Mouse (Mus musculus): Measurements from ENCODE around the gene Barhl2.

The Barhl2 gene

DNA sequence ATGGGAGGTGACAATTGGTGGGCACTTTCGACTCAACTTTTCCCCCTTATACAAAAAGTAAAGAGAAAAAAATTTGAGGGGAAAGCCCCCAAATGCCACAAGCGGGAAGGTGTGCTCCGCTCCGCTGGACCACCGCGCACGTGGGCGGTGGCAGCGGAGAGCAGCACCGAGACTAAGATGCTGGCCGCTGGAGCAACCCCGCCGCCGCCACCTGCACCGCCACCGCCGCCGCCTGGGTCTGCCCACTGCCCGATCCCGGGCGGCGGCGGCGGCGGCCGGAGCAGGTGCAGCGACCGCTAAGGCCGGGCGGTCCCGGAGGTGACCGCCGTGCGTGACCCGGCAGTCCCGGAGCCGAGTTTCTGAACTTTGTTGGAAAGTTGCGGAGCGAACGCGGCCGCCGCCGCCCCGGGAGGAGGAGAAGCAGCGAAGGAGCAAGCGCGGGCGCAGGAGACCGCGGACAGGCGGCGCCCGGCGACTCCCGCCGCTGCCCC lies at the start of gene Barhl2:
Barhl2 (minus strand) TSS at position 181 of the 491 bp plus-strand sequence.
- DNase-seq (ENCODE audit: low spot score) = no peak

DNA sequence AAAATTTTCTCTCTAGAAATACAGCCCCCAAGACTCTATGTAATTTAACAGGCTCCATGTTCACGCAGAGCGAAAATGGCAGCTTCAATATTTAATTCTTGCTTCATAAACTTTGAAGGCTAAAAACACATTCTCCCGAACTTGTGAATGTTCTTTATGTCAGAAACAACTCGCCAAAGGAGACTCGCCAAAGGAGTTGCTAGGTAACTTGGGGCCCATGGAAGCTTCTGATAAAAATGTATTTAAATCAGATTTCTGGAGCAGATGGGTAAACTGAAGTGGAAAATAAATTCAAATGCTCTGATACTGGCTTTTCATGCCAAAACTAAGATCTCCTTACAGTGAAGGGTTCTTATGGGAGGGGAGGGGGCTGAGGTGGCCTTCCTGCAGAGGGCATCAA lies 48.1 kb upstream of the Barhl2 start:
- no peak for DNase-seq (ENCODE audit: low spot score)

DNA sequence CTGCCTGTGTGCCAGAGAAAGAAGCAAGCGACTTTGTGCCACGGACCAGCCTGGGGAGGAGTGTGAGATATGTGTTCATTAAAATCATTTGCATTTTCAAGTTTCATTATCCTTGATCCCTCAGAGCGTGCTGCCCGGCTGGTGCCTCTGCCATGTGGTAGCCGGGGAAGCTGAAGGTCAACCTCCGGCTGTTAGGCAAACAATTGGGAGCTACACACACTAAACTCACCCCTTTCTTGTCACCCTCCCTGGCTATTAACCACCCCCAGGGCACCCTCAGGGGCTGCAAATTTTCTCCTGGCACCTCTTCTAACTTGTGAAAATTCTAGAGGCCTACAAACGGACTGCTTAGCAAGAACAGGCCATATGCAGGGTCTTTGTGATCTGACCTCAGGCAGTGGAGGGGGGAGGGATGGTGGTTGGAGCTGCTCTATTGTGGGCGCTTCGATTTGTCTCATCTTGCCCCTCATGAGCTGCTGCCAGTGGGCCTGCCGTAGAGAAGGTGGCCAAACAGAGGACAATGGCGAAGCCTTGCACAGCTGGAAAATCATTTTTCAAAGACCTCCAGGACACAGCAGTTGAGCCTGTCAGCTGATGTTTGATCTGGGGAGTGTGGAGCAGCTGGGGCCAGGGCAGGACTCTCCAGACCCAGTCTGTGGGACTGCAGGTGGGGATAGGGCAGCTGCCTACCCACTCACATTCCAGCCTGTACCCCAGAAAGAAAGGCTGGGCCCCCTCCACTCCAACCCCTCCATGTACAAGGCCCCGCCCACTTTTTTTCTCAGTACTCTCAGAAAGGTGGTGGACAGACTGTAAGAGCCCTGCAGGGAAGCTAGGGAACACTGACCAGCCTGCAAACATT lies 44.9 kb upstream of the Barhl2 start:
- DNase-seq (ENCODE audit: low spot score) = no peak

DNA sequence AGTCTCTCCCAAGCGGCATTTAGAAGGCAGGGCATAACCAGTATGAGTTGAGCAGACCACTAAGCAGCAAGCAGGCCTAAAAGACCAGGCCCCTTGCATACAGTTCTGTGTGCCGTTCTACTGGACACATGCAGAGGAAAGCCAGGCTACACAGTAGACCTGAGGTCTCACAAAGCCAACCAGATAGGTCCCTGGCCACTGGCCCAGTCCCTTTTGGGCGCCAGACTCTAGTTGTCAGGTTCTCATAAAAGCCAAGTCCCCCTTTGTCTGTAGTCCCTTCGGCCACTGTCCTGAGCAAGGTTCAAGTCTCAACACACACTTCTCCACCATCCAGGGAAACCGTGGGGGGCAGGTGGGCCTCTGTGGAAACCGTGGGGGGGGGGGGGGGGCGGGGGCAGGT lies 44.3 kb upstream of the Barhl2 start:
- DNase-seq (ENCODE audit: low spot score) = no peak

DNA sequence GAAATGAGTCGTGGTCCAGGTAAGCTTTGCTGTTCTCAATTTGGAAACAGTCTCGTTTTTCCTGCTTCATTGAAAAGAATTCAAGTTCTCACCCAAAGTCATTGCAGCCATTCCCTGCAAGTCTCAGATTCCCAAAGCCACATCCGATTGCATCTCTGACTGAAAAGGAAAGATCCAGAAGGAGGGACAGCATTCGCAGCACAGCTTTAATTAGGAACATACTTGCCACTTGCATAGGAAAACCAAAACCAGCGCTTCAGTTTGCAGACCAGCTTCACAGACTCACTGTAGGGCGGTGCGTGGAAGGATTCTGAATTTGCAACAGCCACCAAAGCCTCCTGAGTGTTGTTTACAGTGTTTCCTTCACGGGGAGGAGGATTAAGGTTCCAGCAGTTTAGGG lies 33.8 kb upstream of the Barhl2 start:
- no peak for DNase-seq (ENCODE audit: low spot score)

DNA sequence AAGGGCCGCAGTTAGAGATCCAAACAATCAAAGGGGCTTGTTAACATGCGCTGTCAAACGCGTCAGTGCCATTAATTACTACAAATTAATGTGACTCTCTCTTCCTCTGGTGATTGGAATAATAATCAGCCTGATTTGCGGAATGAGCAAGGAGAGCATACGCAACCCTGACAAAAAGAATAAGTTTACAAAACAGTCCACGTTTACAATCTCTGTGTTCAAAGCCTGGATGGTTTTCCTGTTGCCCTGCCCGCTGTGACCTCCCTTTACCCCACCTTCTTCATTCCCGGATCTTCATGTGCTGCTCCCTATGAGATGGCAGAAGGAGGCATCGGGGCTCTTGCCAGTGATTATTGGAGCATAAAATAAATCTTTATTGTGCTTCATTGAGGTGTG lies 14.1 kb upstream of the Barhl2 start:
- DNase-seq (ENCODE audit: low spot score) = no peak

DNA sequence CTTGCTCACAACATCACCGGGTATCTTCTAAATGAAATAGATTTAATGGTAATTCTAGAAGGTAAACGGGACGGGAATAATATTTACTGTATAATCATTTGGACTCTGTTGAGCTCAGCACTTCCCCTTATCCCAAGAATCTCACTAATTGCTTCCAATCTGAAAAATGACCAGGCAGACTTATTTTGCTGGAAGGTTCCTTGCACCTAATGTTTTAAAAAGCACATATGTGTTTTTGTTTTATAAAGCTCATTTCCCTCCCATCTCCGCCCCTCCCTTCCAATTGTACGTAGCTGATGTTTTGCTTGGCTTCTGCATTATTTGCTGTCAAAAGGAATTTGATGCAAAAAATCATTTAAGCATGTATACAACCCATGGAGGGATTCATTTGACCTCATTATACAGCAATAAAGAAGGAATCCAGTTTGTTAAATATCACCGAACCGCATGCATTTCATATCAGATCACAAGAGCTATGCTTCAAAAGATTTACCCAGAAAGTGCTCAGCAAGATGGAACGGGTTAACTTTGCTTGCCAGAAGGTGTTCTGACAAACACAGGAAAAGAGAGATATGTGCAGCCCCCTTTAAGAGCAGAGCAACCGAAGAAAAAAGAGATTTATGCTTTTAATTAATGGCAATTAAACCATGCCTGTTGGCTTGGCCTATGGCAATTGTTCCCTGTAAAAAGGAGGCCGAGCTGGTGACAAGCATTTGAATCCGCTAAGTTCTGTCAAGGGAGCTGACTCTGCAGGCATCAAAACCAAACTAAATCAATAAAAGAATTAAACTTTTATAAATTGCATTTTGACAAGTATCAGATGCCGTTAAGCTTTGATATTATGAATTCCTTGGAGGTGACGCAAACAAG lies 13.5 kb upstream of the Barhl2 start:
- DNase-seq (ENCODE audit: low spot score) = no peak

DNA sequence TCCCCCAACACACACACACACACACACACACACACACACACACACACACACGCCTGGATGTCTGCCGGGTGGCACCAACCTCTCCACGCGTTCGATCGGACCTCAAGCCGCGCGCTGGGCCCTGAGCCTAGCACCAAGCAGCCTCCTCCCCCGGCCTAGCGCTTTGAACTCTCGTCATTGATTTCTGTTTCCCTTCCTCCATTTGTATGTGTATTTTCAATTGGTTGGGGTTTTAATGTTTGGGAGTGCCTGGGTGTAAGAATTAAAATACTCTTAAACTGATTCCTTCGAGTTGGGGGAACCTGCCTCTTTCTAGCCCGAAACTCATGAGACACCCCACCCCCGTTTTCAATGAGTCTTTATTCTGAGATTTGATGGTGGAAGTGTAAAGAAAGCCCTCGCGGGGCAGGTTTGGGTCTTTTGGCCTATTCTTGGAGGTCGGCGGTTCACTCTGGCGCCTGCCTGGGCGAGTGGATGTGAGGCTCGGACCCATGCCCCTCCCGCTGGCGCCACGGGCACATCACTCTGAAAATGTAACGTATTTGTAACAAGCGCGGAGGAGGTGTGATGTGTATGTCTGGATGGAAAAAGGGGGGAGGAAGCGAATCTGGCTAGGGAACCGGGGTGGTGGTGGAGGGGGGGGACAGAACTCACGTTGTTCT lies 7.3 kb upstream of the Barhl2 start:
- no peak for DNase-seq (ENCODE audit: low spot score)

DNA sequence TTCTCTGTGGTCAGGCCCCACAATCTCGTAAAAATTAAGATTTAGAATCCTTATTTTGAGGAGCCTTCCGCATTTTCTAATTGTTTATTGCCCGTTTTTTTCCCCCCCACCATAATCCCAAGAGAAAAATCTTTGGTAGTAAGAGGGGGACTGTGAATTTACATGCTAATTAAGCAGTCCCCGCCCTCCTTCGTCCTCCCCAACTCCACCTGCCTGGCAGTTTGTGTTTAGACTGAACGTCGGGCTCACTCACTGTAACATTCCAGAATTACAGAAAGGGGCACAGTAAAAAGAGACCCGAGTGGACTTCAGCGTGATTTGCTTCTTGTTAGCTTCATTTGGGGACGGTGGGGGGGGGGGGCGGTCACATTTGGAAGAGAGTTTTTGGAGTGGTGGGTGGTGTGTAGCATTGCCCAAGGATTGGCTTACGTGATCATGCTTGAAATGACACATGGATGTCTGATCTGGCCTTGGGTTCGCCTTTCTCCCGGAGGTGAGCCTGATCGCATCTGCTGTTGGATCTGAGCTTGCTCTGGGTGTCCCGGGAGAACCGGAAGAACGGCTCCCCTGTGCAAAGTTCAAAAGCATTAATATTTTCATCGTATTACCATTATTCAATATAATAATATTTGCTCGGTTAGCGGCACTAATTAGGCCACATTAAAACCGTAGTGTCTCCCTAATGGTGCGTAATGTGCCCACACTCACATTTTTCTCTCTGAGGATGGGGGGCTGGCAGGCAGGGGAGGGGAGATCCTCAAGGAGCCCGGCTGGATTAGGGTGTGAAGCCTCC lies 6.6 kb upstream of the Barhl2 start:
- DNase-seq (ENCODE audit: low spot score) = no peak

DNA sequence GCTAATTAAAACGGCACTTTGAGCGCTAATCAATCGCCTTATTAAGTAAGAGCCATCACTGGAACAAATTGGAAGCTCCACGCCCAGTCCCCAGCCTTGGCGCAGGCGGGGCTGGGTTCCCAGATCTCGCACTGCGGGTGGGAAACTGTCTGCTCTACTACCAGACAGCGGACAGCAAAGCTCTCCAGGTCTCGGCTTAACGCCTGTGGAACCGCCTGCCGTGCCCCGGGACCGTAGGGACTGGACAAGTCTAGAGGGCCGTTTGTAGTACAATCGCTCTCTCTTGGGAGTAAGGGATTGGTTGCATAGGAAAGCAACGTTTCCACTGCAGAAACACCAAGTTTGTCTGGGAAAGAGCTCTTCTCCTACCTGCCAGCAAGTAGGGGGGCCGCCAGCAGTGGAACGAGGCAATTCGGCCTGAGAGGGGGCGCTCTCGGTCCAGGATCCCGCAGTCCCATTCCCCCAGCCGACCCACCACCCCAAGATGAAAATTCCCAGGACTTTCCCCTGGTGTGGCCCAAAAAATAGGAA lies 5.8 kb upstream of the Barhl2 start:
- DNase-seq (ENCODE audit: low spot score) = no peak

DNA sequence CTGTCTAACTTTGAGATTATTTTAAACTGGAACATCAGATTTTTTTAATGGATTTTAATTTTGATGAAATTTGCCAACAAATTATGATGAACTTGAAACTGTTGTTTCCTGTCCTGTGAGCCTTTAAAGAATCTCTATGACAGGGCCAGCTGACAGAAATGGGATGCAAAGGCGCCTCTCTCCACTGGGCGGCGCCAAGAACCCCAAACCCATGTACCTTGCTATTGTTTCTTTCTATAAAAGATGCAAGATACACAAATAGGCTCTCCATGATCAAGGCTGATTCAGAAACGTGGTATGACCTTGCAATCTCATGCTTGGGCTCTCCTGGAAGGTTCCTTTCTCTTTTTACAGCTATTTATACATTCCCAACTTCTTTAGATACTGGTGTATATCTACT lies 3.9 kb upstream of the Barhl2 start:
- peak; percentile 10 for DNase-seq (ENCODE audit: low spot score)

DNA sequence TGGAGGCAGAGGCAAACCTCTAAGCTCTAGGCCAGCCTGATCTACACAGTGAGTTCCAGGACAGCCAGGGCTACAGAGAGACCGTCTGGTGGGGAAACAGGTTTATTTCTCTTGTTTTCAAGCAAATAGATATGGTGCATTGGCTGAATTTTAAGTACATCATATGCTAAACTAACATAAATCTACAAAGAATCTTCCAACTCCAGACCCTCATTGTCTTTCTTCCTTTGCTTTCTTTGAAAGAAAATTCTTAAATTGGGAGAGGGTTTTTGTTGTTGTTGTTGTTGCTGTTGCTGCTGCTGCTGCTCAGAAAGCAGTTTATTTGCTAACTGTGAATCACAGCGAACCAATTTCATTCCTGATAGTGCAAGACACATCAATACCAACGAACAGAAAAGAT lies 3.5 kb upstream of the Barhl2 start:
- DNase-seq (ENCODE audit: low spot score) = no peak

DNA sequence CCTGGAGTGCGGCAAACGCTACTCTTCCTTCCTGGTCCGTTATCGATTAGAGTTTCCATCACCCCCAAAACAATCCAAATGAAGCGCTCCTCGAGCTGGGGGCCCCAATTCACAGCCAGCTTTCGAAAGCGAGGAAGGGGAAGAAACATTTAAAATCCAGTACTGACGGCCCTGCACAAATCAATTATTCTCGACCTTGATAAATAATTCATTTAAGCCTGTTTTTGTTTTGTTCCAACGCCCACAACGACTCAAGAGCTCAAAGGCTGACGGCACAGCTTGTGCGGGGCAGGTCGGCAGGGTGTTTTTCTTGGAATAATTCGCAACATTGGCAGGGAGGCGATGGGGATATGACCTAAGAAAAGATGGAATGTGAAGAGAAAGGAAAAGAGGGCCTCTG lies 2.6 kb upstream of the Barhl2 start:
- no peak for DNase-seq (ENCODE audit: low spot score)

DNA sequence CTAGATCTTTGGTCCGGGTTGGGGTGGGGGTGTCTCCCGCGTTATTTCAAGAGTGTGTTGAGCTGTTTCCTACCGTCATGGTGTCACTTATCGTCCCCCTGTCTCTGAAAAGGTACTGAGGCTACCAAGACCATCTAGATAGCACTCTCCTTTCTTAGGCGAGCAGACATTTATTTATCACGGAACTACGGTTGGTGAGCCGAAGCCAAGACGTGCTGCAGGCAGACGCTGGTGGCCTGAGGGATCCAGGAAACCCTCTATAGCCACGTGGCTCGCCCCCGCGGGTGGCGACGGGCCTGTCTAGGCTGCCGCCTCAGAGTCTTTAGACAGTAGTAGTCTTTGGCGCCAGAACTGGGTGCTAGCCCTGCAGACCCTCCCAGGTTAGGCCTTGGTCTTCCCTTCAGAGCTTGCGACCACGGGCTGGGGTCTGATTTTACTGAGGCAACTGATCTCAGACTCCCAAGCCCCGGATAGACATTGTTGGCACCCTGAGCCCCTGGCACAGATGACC lies 2.1 kb upstream of the Barhl2 start:
- no peak for DNase-seq (ENCODE audit: low spot score)

DNA sequence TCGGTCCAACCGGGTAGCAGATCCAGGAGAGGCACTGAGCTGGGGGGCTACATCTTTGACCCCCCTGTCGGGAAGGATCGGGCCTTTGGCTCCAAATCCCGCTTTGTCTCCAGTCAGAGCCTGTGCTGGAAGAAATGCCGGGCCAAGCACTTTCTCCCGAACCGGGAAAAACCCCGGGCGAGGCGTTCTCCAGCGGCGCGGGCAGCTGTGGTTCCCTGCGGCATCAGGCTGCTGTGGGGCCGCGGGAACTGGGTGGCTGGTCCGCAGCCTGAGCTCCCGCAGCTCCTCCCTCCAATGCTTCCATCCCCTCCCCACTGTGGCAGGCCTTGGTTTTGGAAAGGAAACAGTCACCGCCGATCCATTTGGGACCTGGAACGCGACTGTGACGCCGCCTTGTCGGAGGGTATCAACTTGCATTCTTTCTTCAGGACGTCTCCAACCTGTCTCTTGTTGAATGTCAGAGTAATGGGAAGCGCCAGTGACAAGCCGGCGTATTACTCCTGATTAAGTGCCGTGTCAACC lies 1.2 kb upstream of the Barhl2 start:
- no peak for DNase-seq (ENCODE audit: low spot score)

DNA sequence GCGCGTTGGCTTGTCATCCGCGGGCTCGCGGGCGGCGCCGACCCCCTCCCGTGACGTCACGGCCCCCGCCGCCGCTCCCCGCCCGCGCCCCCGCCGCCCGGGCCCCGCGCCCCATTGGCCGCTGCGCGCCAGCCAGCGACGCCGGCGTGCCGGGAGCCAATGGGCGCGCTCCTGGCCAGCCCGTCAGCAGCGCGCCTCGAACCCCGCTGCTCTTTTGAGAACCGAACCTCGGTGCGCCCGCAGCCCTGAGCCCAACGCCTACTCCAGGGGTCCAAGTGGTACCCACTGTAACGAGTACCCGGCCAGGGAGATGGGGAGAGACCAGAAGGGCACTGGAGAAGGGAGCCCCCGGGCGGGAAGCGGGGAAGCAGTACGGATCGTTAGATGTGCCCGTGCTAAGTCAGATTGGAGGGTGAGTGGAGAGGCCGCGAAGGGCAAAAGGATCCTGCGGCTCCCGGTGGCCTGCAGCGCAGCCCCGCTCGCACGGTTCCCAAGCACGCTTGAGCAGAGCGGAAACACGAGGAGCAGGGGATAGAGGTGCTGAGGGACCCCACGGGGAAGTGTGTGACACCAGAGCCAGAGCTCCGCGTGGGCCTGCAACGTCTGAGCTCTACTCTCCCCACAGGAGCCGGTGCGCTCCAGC lies 632 bp upstream of the Barhl2 start:
- DNase-seq (ENCODE audit: low spot score) = no peak

DNA sequence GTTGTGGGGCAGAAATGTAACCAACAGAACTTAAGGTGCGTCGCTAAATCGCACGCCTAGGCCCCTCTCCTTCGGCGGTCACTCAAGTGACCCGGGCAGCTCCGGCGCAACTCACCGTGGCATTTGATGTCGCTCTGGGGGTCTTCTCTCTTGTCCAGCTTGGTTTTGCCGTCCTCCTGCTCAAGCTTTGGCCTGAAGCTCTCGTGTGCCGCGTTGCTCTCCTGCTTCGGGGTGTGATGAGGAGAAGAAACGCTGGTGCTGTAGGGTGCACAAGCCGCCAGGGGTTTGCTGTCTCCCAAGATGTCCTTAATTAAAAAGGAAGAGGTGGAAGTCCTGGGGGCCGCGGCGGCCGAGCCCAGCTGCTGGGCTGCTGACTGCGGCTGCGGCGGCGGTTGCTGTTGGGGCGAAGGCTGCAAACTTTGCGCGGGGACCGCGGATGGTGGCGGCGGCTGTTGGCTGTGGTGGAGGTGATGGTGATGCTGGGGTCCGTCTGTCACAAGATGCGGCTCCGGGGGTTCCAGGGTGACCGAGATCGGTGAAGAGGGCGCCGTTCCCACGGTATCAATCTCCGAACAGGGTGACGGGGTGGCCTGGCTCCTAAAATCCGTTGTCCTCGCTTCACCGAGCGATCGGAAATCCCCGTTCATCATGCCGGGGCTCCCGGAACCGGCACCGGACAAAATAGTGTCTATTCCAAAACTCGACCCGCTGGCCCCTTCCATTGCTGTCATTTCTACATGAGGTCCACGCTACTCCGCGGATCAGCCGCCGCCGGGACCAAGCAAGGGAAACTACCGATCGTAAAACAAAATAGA lies 648 bp downstream of the Barhl2 start:
- DNase-seq (ENCODE audit: low spot score) = no peak

DNA sequence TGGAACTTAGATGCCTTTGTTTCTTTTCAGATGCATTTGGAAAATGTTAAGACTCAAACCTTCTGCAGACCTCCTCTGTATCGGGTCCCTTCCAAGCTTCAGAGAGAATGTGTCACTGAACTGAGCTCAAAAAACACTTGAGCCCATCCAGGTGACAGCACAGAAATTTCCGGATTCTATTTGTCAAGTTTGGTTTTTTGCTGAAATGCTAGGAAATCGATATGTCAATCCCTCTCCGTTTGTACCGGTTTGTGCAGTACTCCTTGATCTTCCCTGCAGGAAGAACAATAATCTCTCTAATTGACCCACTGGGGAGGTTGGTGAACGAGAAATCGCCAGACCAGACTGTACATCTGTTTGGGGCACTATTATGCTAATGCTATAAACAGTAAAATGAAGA lies 2.0 kb downstream of the Barhl2 start:
- no peak for DNase-seq (ENCODE audit: low spot score)

DNA sequence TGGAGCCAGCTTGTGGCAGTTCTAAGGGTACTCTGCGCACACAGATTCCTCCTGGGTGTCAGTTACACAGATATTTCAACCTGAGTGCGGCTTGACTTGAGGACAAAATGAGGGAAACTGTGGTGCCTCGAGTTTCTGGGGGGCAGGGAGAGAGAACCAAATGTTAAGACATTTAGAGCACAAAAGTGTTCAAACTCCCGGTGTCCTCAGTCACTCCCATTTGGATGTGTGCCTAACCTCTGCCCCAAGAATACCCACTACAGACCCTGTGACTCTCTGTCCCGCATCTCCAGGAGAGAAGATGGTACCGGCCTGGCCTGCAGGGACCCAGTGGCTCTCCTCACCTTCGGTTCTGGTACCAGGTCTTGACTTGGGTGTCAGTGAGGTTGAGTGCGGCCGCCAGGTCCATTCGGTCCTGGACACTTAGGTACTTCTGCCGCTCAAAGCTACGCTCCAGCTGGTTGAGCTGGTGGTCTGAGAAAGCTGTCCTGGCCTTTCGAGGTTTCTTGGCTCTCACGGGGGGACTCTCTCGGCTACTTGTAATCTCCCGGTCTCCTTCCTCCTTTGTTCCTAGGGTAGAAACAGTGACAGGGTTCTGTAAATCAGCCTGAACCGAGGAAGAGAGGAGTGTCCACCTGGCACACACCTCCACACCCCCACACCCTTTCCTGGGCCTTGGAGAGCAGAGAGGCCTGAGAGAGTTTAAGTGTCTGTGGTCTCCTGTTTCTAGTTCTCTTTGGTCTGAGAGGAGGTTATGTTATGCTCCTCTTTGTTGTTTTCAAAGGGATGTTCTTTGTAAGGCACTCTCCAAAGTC lies 2.7 kb downstream of the Barhl2 start:
- no peak for DNase-seq (ENCODE audit: low spot score)

All from T-cell, adult 2 months (primary cell).